Mouse (Mus musculus): ENCODE data around the gene Ccdc121. TPM values are rescaled to one million over a fixed set of nuclear protein-coding genes. Genes with fewer than 3 reads are reported as not detected.

The Ccdc121 gene
- polyA plus RNA-seq, 1 experiment from 2014 or later: 0.16 TPM

DNA sequence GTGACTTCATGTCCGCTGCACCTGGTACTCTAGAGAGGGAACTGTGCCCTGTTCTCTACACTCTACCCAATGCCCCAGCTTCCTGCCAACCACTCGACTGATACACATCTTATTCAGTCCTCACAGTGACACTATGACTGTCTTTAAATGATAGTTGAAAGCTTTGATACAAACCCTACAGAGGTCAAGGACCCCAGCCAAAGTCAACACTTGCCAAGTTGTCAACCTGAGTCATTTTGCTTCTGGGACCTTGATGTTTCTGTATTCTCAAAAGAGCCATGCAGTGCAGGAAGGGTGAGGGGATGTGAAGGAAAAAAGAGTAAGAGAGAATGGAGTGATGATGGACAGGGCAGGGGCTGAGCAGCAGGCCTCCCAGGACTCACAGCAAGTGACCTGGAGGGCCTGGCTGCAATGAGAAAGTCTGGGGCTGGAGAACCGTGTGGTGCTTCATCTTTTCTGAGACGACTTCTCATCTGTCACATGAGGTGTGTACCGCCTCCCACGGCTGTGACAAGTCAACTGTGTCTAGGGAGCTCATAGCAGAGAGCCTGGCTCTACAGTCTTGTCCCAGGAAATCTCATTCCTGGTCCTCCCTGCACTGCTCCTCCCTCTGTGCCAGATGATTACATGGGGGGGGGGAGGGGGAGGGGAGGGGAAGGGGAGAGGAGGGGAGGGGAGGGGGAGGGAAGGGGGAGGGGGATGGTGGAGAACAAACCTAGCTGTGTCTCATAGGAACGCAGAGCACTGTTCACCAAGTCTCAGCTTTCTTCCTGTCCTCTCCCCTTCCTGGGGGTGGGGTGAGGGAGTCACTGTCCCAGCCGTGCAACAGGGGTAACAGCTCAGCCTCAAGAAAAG is 49.0 kb downstream of the Ccdc121 start:
- no peak overlapping the region for H3K4me2 ChIP-seq (ENCODE audit: low read depth, severe bottlenecking)
- no peak for DNase-seq (ENCODE audit: low spot score)
- no peak overlapping the region for H3K27ac ChIP-seq (replicated peaks; ENCODE audit: low read depth, low read length)
- WGBS: 59% methylated on average over 8 of the region's 8 CpGs
- H3K9ac ChIP-seq (ENCODE audit: low read length): no peak overlapping the region
- no peaks in the 10 kb centered on the region for H3K9me3 ChIP-seq (ENCODE audit: control insufficient read depth, low read length)
- H3K27me3 ChIP-seq (ENCODE audit: control insufficient read depth, insufficient read depth, low read length): no peaks in the 10 kb centered on the region
- H3K4me3 ChIP-seq (ENCODE audit: low read depth, low read length): no peak overlapping the region
- H3K36me3 ChIP-seq (ENCODE audit: control insufficient read depth, insufficient read depth, low read length): no peaks in the 10 kb centered on the region
- no peak for ATAC-seq (ENCODE audit: insufficient number of reproducible peaks, low FRiP score, low TSS enrichment, low read depth)
- peaks cover 9% of the 10 kb centered on the region; the same call in 1 of the 2 replicates for H3K4me1 ChIP-seq (ENCODE audit: control insufficient read depth, insufficient read depth, low read length)

DNA sequence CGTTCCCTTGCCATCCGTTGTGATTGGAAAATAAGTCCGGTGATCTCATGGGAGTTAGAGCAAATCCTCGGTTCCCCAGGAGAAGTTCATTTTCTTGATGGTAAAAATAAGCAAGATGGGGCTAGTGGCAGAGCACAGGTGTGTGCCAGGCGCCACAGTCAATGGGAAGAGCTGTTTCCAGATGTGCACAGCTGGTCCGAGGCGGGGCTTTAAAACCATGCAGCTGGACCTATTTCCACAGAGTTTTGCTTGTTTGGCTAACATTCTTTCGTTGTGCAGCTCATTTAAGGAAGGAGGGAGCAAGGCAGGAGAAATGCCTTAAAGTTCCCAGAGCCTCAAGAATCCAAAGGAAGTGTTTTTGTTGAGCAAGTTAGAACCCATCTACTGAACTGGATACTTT is 49.8 kb downstream of the Ccdc121 start:
- Histone ChIP-seq H3K4me3 (ENCODE audit: low read depth, low read length) (no peak overlapping the region), H3K4me2 (ENCODE audit: low read depth, severe bottlenecking) (no peak overlapping the region), H3K27ac (replicated peaks; ENCODE audit: low read depth, low read length) (no peak overlapping the region), H3K9me3 (ENCODE audit: control insufficient read depth, low read length) (no peaks in the 10 kb centered on the region), H3K27me3 (ENCODE audit: control insufficient read depth, insufficient read depth, low read length) (no peaks in the 10 kb centered on the region), H3K36me3 (ENCODE audit: control insufficient read depth, insufficient read depth, low read length) (no peaks in the 10 kb centered on the region), H3K4me1 (ENCODE audit: control insufficient read depth, insufficient read depth, low read length) (peaks cover 9% of the 10 kb centered on the region; the same call in 1 of the 2 replicates), H3K9ac (ENCODE audit: low read length) (no peak overlapping the region)
- ATAC-seq (ENCODE audit: insufficient number of reproducible peaks, low FRiP score, low TSS enrichment, low read depth) (no peak), DNase-seq (ENCODE audit: low spot score) (peak; percentile 44)
- WGBS: 70% methylated on average over 8 of the region's 8 CpGs

DNA sequence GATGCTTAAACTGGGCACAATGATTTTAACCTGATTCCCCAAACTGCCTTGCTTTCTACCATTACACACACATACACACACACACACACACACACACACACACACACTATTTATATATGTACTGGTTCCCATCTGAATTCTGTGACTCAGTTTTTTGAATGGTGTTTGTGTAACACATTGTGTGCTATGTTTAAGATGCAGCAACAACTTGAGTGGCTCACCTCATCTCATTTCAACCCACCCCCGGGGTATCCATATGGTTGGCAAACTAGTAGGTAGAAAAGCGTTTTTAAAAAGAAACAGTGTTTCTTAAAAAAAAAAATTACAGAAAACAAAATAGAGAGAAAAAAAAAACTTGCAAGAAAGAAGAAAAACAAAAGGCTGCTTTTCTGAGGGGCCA is 51.0 kb downstream of the Ccdc121 start:
- Histone ChIP-seq H3K27ac (replicated peaks; ENCODE audit: low read depth, low read length) (no peak overlapping the region), H3K36me3 (ENCODE audit: control insufficient read depth, insufficient read depth, low read length) (no peaks in the 10 kb centered on the region), H3K9ac (ENCODE audit: low read length) (no peak overlapping the region), H3K27me3 (ENCODE audit: control insufficient read depth, insufficient read depth, low read length) (no peaks in the 10 kb centered on the region), H3K4me2 (ENCODE audit: low read depth, severe bottlenecking) (no peak overlapping the region), H3K9me3 (ENCODE audit: control insufficient read depth, low read length) (no peaks in the 10 kb centered on the region), H3K4me1 (ENCODE audit: control insufficient read depth, insufficient read depth, low read length) (peaks cover 9% of the 10 kb centered on the region; the same call in 1 of the 2 replicates), H3K4me3 (ENCODE audit: low read depth, low read length) (no peak overlapping the region)
- 85% methylated on average over 2 of the region's 2 CpGs for WGBS
- DNase-seq (ENCODE audit: low spot score): no peak
- no peak for ATAC-seq (ENCODE audit: insufficient number of reproducible peaks, low FRiP score, low TSS enrichment, low read depth)

Other genes starting within 250 kb of the Ccdc121 start
- gene Cnih3, start 158.8 kb downstream of the Ccdc121 start, polyA plus RNA-seq (2014; fragmentation: Nextera tagmentation; extraction: Ambion mirVana): 0.50 TPM in 1 of 2 replicates, not detected in the other
- gene Dnah14, start 65.1 kb upstream of the Ccdc121 start, polyA plus RNA-seq (2014; fragmentation: Nextera tagmentation; extraction: Ambion mirVana): 1.8 and 1.9 TPM in 2 replicates